Mouse (Mus musculus): Measurements from ENCODE around the gene Gon7. TPM values are rescaled to one million over a fixed set of nuclear protein-coding genes. Genes with fewer than 3 reads are reported as not detected.

Gon7 gene
- polyA plus RNA-seq, 1 experiment from 2014 or later: 54.9 TPM

GRCm38 (mm10) chr12:102763696-102764095 lies 6.1 kb upstream of the Gon7 start:
- no peaks in the 10 kb centered on the region for H3K27me3 ChIP-seq
- H3K36me3 ChIP-seq (ENCODE audit: poor library complexity, severe bottlenecking): peaks cover 50% of the 10 kb centered on the region
- no peak overlapping the region for H3K4me3 ChIP-seq
- no peak overlapping the region for H3K4me2 ChIP-seq
- no peak for ATAC-seq
- no peak overlapping the region for H3K9ac ChIP-seq
- H3K9me3 ChIP-seq (replicated peaks): no peaks in the 10 kb centered on the region
- H3K4me1 ChIP-seq: peaks cover 16% of the 10 kb centered on the region
- no peak overlapping the region for H3K27ac ChIP-seq

GRCm38 (mm10) chr12:102761668-102762067 lies 4.1 kb upstream of the Gon7 start:
- H3K9me3 ChIP-seq (replicated peaks): no peaks in the 10 kb centered on the region
- no peaks in the 10 kb centered on the region for H3K27me3 ChIP-seq
- H3K27ac ChIP-seq: no peak overlapping the region
- 88% methylated on average over 3 of the region's 3 CpGs for WGBS
- H3K4me2 ChIP-seq: no peak overlapping the region
- H3K9ac ChIP-seq: no peak overlapping the region
- H3K4me1 ChIP-seq: peaks cover 22% of the 10 kb centered on the region
- no peak overlapping the region for H3K4me3 ChIP-seq
- H3K36me3 ChIP-seq (ENCODE audit: poor library complexity, severe bottlenecking): peaks cover 32% of the 10 kb centered on the region
- no peak for ATAC-seq

GRCm38 (mm10) chr12:102758936-102759335 lies 1.3 kb upstream of the Gon7 start:
- H3K4me2 ChIP-seq: peak overlapping the region; percentile 92
- H3K9ac ChIP-seq: peak overlapping the region; percentile 91
- peak overlapping the region; percentile 89 for H3K4me3 ChIP-seq
- H3K36me3 ChIP-seq (ENCODE audit: poor library complexity, severe bottlenecking): peaks cover 15% of the 10 kb centered on the region
- H3K27ac ChIP-seq: no peak overlapping the region
- no peaks in the 10 kb centered on the region for H3K9me3 ChIP-seq (replicated peaks)
- WGBS: under 1% methylated on average over 5 of the region's 5 CpGs
- H3K4me1 ChIP-seq: peaks cover 33% of the 10 kb centered on the region
- H3K27me3 ChIP-seq: no peaks in the 10 kb centered on the region
- ATAC-seq: no peak

- Histone ChIP-seq H3K4me3 (peak within 1 kb of the TSS; percentile 89), H3K27ac (peak within 1 kb of the TSS; percentile 86), H3K36me3 (ENCODE audit: poor library complexity, severe bottlenecking) (peaks cover 15% of the 10 kb centered on the region), H3K4me2 (peak within 1 kb of the TSS; percentile 92), H3K4me1 (peaks cover 33% of the 10 kb centered on the region), H3K9ac (peak within 1 kb of the TSS; percentile 91), H3K9me3 (replicated peaks) (no peaks in the 10 kb centered on the region), H3K27me3 (no peaks in the 10 kb centered on the region)
- WGBS: under 1% methylated on average over 10 of the region's 10 CpGs
- ATAC-seq: no peak
Observed at GRCm38 (mm10) chr12:102758403-102758756, 777 bp upstream of the Gon7 start, which contains the start of gene Gm20604. Gene Gm20604, minus strand, starts transcription at chr12:102758672.

- Histone ChIP-seq H3K4me2 (peak overlapping the region; percentile 75), H3K36me3 (ENCODE audit: poor library complexity, severe bottlenecking) (peaks cover 8% of the 10 kb centered on the region), H3K4me1 (peaks cover 33% of the 10 kb centered on the region), H3K27ac (peak overlapping the region; percentile 86), H3K27me3 (no peaks in the 10 kb centered on the region), H3K4me3 (peak overlapping the region; percentile 89), H3K9me3 (replicated peaks) (no peaks in the 10 kb centered on the region), H3K9ac (peak overlapping the region; percentile 73)
- ATAC-seq: no peak; the same call in 1 of the 2 replicates
- 1% methylated on average over 46 of the region's 46 CpGs for WGBS
Observed at GRCm38 (mm10) chr12:102757055-102757688, 431 bp downstream of the Gon7 start.

GRCm38 (mm10) chr12:102756304-102756703 lies 1.3 kb downstream of the Gon7 start:
- Histone ChIP-seq H3K27ac (no peak overlapping the region), H3K4me2 (peak overlapping the region; percentile 75), H3K36me3 (ENCODE audit: poor library complexity, severe bottlenecking) (peaks cover 7% of the 10 kb centered on the region; the same call in 1 of the 2 replicates), H3K9me3 (replicated peaks) (no peaks in the 10 kb centered on the region), H3K27me3 (no peaks in the 10 kb centered on the region), H3K4me1 (peaks cover 33% of the 10 kb centered on the region), H3K4me3 (peak overlapping the region; percentile 89), H3K9ac (0 out of 2 replicates have a peak overlapping the region, but pooled peaks have one; percentile 73)
- no peak for ATAC-seq
- WGBS: 88% methylated on average over 7 of the region's 7 CpGs

- Histone ChIP-seq H3K9me3 (replicated peaks) (no peaks in the 10 kb centered on the region), H3K27ac (no peak overlapping the region), H3K9ac (no peak overlapping the region), H3K36me3 (ENCODE audit: poor library complexity, severe bottlenecking) (peaks cover 26% of the 10 kb centered on the region), H3K4me2 (no peak overlapping the region), H3K4me3 (no peak overlapping the region), H3K27me3 (no peaks in the 10 kb centered on the region), H3K4me1 (peaks cover 11% of the 10 kb centered on the region)
- ATAC-seq: no peak
- 89% methylated on average over 3 of the region's 3 CpGs for WGBS
Observed at GRCm38 (mm10) chr12:102748256-102748655, 9.3 kb downstream of the Gon7 start.

- Histone ChIP-seq H3K9me3 (replicated peaks) (no peaks in the 10 kb centered on the region), H3K4me2 (peak overlapping the region; percentile 87), H3K27me3 (no peaks in the 10 kb centered on the region), H3K36me3 (ENCODE audit: poor library complexity, severe bottlenecking) (peaks cover 31% of the 10 kb centered on the region), H3K4me1 (peaks cover 25% of the 10 kb centered on the region), H3K9ac (no peak overlapping the region), H3K4me3 (peak overlapping the region; percentile 88; the same call in 1 of the 2 replicates), H3K27ac (no peak overlapping the region)
- no peak for ATAC-seq
- 59% methylated on average over 6 of the region's 6 CpGs for WGBS
Observed at GRCm38 (mm10) chr12:102744839-102745238, 12.8 kb downstream of the Gon7 start.

- Histone ChIP-seq H3K9me3 (replicated peaks) (no peaks in the 10 kb centered on the region), H3K9ac (peak within 1 kb of the TSS; percentile 95), H3K4me1 (peaks cover 25% of the 10 kb centered on the region), H3K27me3 (no peaks in the 10 kb centered on the region), H3K4me2 (peak within 1 kb of the TSS; percentile 87), H3K4me3 (peak within 1 kb of the TSS; percentile 88), H3K27ac (peak within 1 kb of the TSS; percentile 93), H3K36me3 (ENCODE audit: poor library complexity, severe bottlenecking) (peaks cover 25% of the 10 kb centered on the region)
- under 1% methylated on average over 61 of the region's 63 CpGs for WGBS
- peak; percentile 98 for ATAC-seq
Observed at GRCm38 (mm10) chr12:102743589-102744574, 13.7 kb downstream of the Gon7 start, which contains the start of the genes Moap1 and Tmem251. Gene Moap1, minus strand, starts transcription at chr12:102743661. Gene Tmem251, plus strand, starts transcription at chr12:102743762.

GRCm38 (mm10) chr12:102743036-102743588 lies 14.5 kb downstream of the Gon7 start:
- Histone ChIP-seq H3K4me1 (peaks cover 25% of the 10 kb centered on the region), H3K27me3 (no peaks in the 10 kb centered on the region), H3K36me3 (ENCODE audit: poor library complexity, severe bottlenecking) (peaks cover 18% of the 10 kb centered on the region), H3K4me2 (peak overlapping the region; percentile 87), H3K9me3 (replicated peaks) (no peaks in the 10 kb centered on the region), H3K27ac (peak overlapping the region; percentile 93), H3K4me3 (peak overlapping the region; percentile 88), H3K9ac (peak overlapping the region; percentile 95)
- under 1% methylated on average over 33 of the region's 33 CpGs for WGBS
- peak; percentile 71 for ATAC-seq

GRCm38 (mm10) chr12:102742056-102742455 lies 15.5 kb downstream of the Gon7 start:
- H3K4me3 ChIP-seq: no peak overlapping the region
- H3K27me3 ChIP-seq: no peaks in the 10 kb centered on the region
- peak overlapping the region; percentile 87; the same call in 1 of the 2 replicates for H3K4me2 ChIP-seq
- peaks cover 25% of the 10 kb centered on the region for H3K4me1 ChIP-seq
- H3K27ac ChIP-seq: no peak overlapping the region
- H3K9ac ChIP-seq: peak overlapping the region; percentile 95
- no peak for ATAC-seq
- H3K36me3 ChIP-seq (ENCODE audit: poor library complexity, severe bottlenecking): peaks cover 12% of the 10 kb centered on the region
- WGBS: 89% methylated on average over 7 of the region's 7 CpGs
- H3K9me3 ChIP-seq (replicated peaks): no peaks in the 10 kb centered on the region
